Mouse (Mus musculus): ENCODE measurements at regions not wholly inside any gene's neighbourhood (a gene's known extent, or its start where the extent isn't known, plus 50 kb on each side); places are given as distances from the start of the nearest gene placed in this dataset.

- no peak overlapping the region for H3K27ac ChIP-seq (ENCODE audit: low read depth, low read length)
- no peak overlapping the region for H3K4me2 ChIP-seq (ENCODE audit: low read depth, low read length, poor library complexity, severe bottlenecking)
- no peak for DNase-seq (ENCODE audit: low spot score)
- H3K9me3 ChIP-seq (ENCODE audit: low read length) = no peaks in the 10 kb centered on the region
- no peak for ATAC-seq (ENCODE audit: low FRiP score)
- H3K36me3 ChIP-seq (ENCODE audit: insufficient read depth, low read length) = no peaks in the 10 kb centered on the region
- no peak overlapping the region for H3K9ac ChIP-seq (replicated peaks; ENCODE audit: low read length, poor library complexity, severe bottlenecking)
- WGBS = 90% methylated on average over 14 of the region's 14 CpGs
- TF ChIP-seq CTCF (IDR thresholded peaks at IDR 0.05) = no peak
- H3K4me1 ChIP-seq (ENCODE audit: insufficient read depth, low read length) = no peaks in the 10 kb centered on the region
- no peak overlapping the region for H3K4me3 ChIP-seq (ENCODE audit: low read depth, low read length)
- H3K27me3 ChIP-seq (ENCODE audit: insufficient read depth, low read length) = no peaks in the 10 kb centered on the region
These were observed 77.7 kb downstream of the Fam76b start for GRCm38 (mm10) chr9:13905086-13905669.

- ATAC-seq (ENCODE audit: low FRiP score) (no peak), DNase-seq (ENCODE audit: low spot score) (no peak)
- H3K9me3 ChIP-seq (ENCODE audit: low read length) = no peaks in the 10 kb centered on the region
- H3K9ac ChIP-seq (replicated peaks; ENCODE audit: low read length, poor library complexity, severe bottlenecking) = no peak overlapping the region
- no peak overlapping the region for H3K4me3 ChIP-seq (ENCODE audit: low read depth, low read length)
- no peak overlapping the region for H3K27ac ChIP-seq (ENCODE audit: low read depth, low read length)
- no peaks in the 10 kb centered on the region for H3K27me3 ChIP-seq (ENCODE audit: insufficient read depth, low read length)
- no peak overlapping the region for H3K4me2 ChIP-seq (ENCODE audit: low read depth, low read length, poor library complexity, severe bottlenecking)
- no peak for TF ChIP-seq CTCF (IDR thresholded peaks at IDR 0.05)
- 94% methylated on average over 6 of the region's 6 CpGs for WGBS
- no peaks in the 10 kb centered on the region for H3K36me3 ChIP-seq (ENCODE audit: insufficient read depth, low read length)
- H3K4me1 ChIP-seq (ENCODE audit: insufficient read depth, low read length) = no peaks in the 10 kb centered on the region
These were observed 79.2 kb downstream of the Fam76b start for GRCm38 (mm10) chr9:13906736-13907135.

- ATAC-seq (ENCODE audit: low FRiP score) = no peak
- WGBS = 63% methylated on average over 3 of the region's 3 CpGs
These were observed 82.1 kb downstream of the Fam76b start for GRCm38 (mm10) chr9:13909604-13910003.

GRCm38 (mm10) chr9:13910091-13910490 lies 82.6 kb downstream of the Fam76b start:
- ATAC-seq (ENCODE audit: low FRiP score) (no peak), DNase-seq (ENCODE audit: low spot score) (no peak)
- peaks cover 3% of the 10 kb centered on the region for H3K4me1 ChIP-seq (ENCODE audit: insufficient read depth, low read length)
- no peaks in the 10 kb centered on the region for H3K36me3 ChIP-seq (ENCODE audit: insufficient read depth, low read length)
- H3K4me2 ChIP-seq (ENCODE audit: low read depth, low read length, poor library complexity, severe bottlenecking) = no peak overlapping the region
- TF ChIP-seq CTCF (IDR thresholded peaks at IDR 0.05) = no peak
- H3K27ac ChIP-seq (ENCODE audit: low read depth, low read length) = no peak overlapping the region
- H3K27me3 ChIP-seq (ENCODE audit: insufficient read depth, low read length) = no peaks in the 10 kb centered on the region
- no peak overlapping the region for H3K4me3 ChIP-seq (ENCODE audit: low read depth, low read length)
- H3K9ac ChIP-seq (replicated peaks; ENCODE audit: low read length, poor library complexity, severe bottlenecking) = no peak overlapping the region
- no peaks in the 10 kb centered on the region for H3K9me3 ChIP-seq (ENCODE audit: low read length)
- WGBS = 80% methylated on average over 2 of the region's 2 CpGs

More at GRCm38 (mm10) chr9:13909604-13910003, 82.1 kb downstream of the Fam76b start:
- Histone ChIP-seq H3K9ac (replicated peaks; ENCODE audit: low read length, poor library complexity, severe bottlenecking) (no peak overlapping the region), H3K4me3 (ENCODE audit: low read depth, low read length) (no peak overlapping the region), H3K27me3 (ENCODE audit: insufficient read depth, low read length) (no peaks in the 10 kb centered on the region), H3K4me2 (ENCODE audit: low read depth, low read length, poor library complexity, severe bottlenecking) (no peak overlapping the region), H3K27ac (ENCODE audit: low read depth, low read length) (no peak overlapping the region), H3K36me3 (ENCODE audit: insufficient read depth, low read length) (no peaks in the 10 kb centered on the region), H3K4me1 (ENCODE audit: insufficient read depth, low read length) (peaks cover 3% of the 10 kb centered on the region), H3K9me3 (ENCODE audit: low read length) (no peaks in the 10 kb centered on the region)
- no peak for TF ChIP-seq CTCF (IDR thresholded peaks at IDR 0.05)
- DNase-seq (ENCODE audit: low spot score) = no peak

- 46% methylated on average over 3 of the region's 3 CpGs for WGBS
- Histone ChIP-seq H3K4me2 (ENCODE audit: low read depth, low read length, poor library complexity, severe bottlenecking) (no peak overlapping the region), H3K9me3 (ENCODE audit: low read length) (no peaks in the 10 kb centered on the region), H3K9ac (replicated peaks; ENCODE audit: low read length, poor library complexity, severe bottlenecking) (no peak overlapping the region), H3K27ac (ENCODE audit: low read depth, low read length) (peak overlapping the region; percentile 4; the same call in 1 of the 2 replicates), H3K4me3 (ENCODE audit: low read depth, low read length) (no peak overlapping the region), H3K4me1 (ENCODE audit: insufficient read depth, low read length) (peaks cover 3% of the 10 kb centered on the region), H3K27me3 (ENCODE audit: insufficient read depth, low read length) (no peaks in the 10 kb centered on the region), H3K36me3 (ENCODE audit: insufficient read depth, low read length) (no peaks in the 10 kb centered on the region)
- TF ChIP-seq CTCF (IDR thresholded peaks at IDR 0.05) = no peak
- DNase-seq (ENCODE audit: low spot score) = no peak
- ATAC-seq (ENCODE audit: low FRiP score) = peak; percentile 63
These were observed 85.9 kb downstream of the Fam76b start for GRCm38 (mm10) chr9:13913459-13913858.

GRCm38 (mm10) chr9:13914131-13914530 lies 86.6 kb downstream of the Fam76b start:
- no peaks in the 10 kb centered on the region for H3K27me3 ChIP-seq (ENCODE audit: insufficient read depth, low read length)
- DNase-seq (ENCODE audit: low spot score) (no peak), ATAC-seq (ENCODE audit: low FRiP score) (no peak)
- no peak overlapping the region for H3K4me3 ChIP-seq (ENCODE audit: low read depth, low read length)
- no peaks in the 10 kb centered on the region for H3K36me3 ChIP-seq (ENCODE audit: insufficient read depth, low read length)
- H3K9ac ChIP-seq (replicated peaks; ENCODE audit: low read length, poor library complexity, severe bottlenecking) = no peak overlapping the region
- TF ChIP-seq CTCF (IDR thresholded peaks at IDR 0.05) = no peak
- H3K9me3 ChIP-seq (ENCODE audit: low read length) = no peaks in the 10 kb centered on the region
- H3K27ac ChIP-seq (ENCODE audit: low read depth, low read length) = no peak overlapping the region
- H3K4me2 ChIP-seq (ENCODE audit: low read depth, low read length, poor library complexity, severe bottlenecking) = no peak overlapping the region
- WGBS = 87% methylated on average over 9 of the region's 9 CpGs
- H3K4me1 ChIP-seq (ENCODE audit: insufficient read depth, low read length) = peaks cover 3% of the 10 kb centered on the region
